ENCODE assay signal across 11 mouse cellular contexts in genomic region chr7:73421278-73422015, GRCm38 (mm10). TPM values are rescaled to one million over a fixed set of nuclear protein-coding genes. Genes with fewer than 3 reads are reported as not detected.
A peak's percentile ranks its signal among the peaks of the same experiment; 100 is the strongest.
DNase-seq lines count a peak whose midpoint lies in the region; ATAC-seq lines count a peak whose summit lies in the region.
"Had no signal": no experiment of that assay in that cellular context is flagged by ENCODE, and none has a peak within 500 bp of the region (broad histone marks: within the 10 kb centered on the region; RNA-seq: fewer than 3 reads in every experiment).

No protein-coding gene starts in this region.

- H3K27me3 ChIP-seq in forebrain, embryonic 14.5 days (replicated peaks; ENCODE audit: control insufficient read depth, insufficient read depth, low read length) = no peaks in the 10 kb centered on the region
- no peaks in the 10 kb centered on the region for H3K27me3 ChIP-seq in midbrain, embryonic 12.5 days

- no peak overlapping the region for H3K4me3 ChIP-seq in forebrain, embryonic 14.5 days (ENCODE audit: low read depth, low read length)
- H3K4me3 ChIP-seq in midbrain, embryonic 12.5 days = no peak overlapping the region

- peaks cover 11% of the 10 kb centered on the region for H3K4me1 ChIP-seq in forebrain, embryonic 14.5 days (ENCODE audit: control insufficient read depth, insufficient read depth, low read length)
- peaks cover 64% of the 10 kb centered on the region for H3K4me1 ChIP-seq in midbrain, embryonic 12.5 days

- peaks cover 41% of the 10 kb centered on the region for H3K36me3 ChIP-seq in forebrain, embryonic 14.5 days (ENCODE audit: control insufficient read depth, insufficient read depth, low read length)
- peaks cover 46% of the 10 kb centered on the region for H3K36me3 ChIP-seq in midbrain, embryonic 12.5 days

- no peak overlapping the region for H3K4me2 ChIP-seq in forebrain, embryonic 14.5 days (ENCODE audit: low read length)
- H3K4me2 ChIP-seq in midbrain, embryonic 12.5 days (replicated peaks) = no peak overlapping the region

- WGBS in forebrain, embryonic 14.5 days = 39% methylated on average over 9 of the region's 9 CpGs
- 66% methylated on average over 9 of the region's 9 CpGs for WGBS in midbrain, embryonic 12.5 days

- no peak overlapping the region for H3K9ac ChIP-seq in forebrain, embryonic 14.5 days (ENCODE audit: low read length)
- no peak overlapping the region for H3K9ac ChIP-seq in midbrain, embryonic 12.5 days (replicated peaks)

- peak; percentile 54 for DNase-seq in gastrocnemius, postnatal 25 days
- DNase-seq in gastrocnemius, postnatal 36 days = no peak
- peak; percentile 43 for DNase-seq in Muller cell, postnatal 12 days (ENCODE audit: inconsistent ontology term)
- peak; percentile 73 for DNase-seq in forebrain, embryonic 14.5 days (ENCODE audit: low spot score)
- no peak for DNase-seq in embryo, embryonic 11 days
- no peak for DNase-seq in frontal cortex, adult 2 months (ENCODE audit: extremely low spot score in 1 of 2, low spot score in 1 of 2)
- DNase-seq in left cerebral cortex, postnatal 14 days (ENCODE audit: low spot score in 2 of 2) = no peak
- DNase-seq: cerebellum, adult 8-10 months; heart, postnatal 4 days; thymus, postnatal 36 days had no signal

- peak overlapping the region; percentile 60; the same call in 1 of the 2 replicates for H3K27ac ChIP-seq in forebrain, embryonic 14.5 days (ENCODE audit: low read depth, low read length)
- H3K27ac ChIP-seq in midbrain, embryonic 12.5 days (replicated peaks) = peak overlapping the region; percentile 75

- no peaks in the 10 kb centered on the region for H3K9me3 ChIP-seq in forebrain, embryonic 14.5 days (replicated peaks; ENCODE audit: control insufficient read depth, low read length)
- H3K9me3 ChIP-seq in midbrain, embryonic 12.5 days = no peaks in the 10 kb centered on the region

- intact Hi-C loops in gastrocnemius, postnatal 36 days (cut with DNase I) = loop anchor here (2.0 to 5.0 kb wide), 3 partner anchors 44 to 1021 kb away; partner anchors contain the start of gene Rgma
- intact Hi-C loops in left cerebral cortex, postnatal 14 days (cut with DNase I) = loop anchor here (2.0 kb wide), 1 partner anchor 1021 kb away; no protein-coding TSS in a partner anchor

- ATAC-seq in forebrain, embryonic 14.5 days = peak; percentile 47; the same call in 1 of the 2 replicates
- ATAC-seq in midbrain, embryonic 12.5 days (ENCODE audit: low FRiP score, low read depth) = peak; percentile 11; the same call in 1 of the 2 replicates

RNA-seq across cellular contexts. Expression of gene Rgma, which starts 46.1 kb away (rescaled TPM):
- 10 to 100 TPM; 39.1 to 54.7 TPM for total RNA-seq in gastrocnemius, postnatal 25 days (2021)
- 10 to 100 TPM; 39.1 to 48.9 TPM for total RNA-seq in gastrocnemius, postnatal 36 days (2021)
- polyA plus RNA-seq in forebrain, embryonic 14.5 days (2014; fragmentation: Nextera tagmentation; extraction: Ambion mirVana) = 20.6 and 23.6 TPM in 2 replicates
- 55.7 and 62.9 TPM in 2 replicates for polyA plus RNA-seq in midbrain, embryonic 12.5 days (2016; fragmentation: Nextera tagmentation; extraction: Ambion mirVana)
- polyA plus RNA-seq in frontal cortex, adult 2 months (2012; rRNA removed) = 27.9 and 31.7 TPM in 2 replicates
- total RNA-seq in left cerebral cortex, postnatal 14 days (2021) = 100 to 1,000 TPM in 1 of 2 experiments, 10 to 100 TPM in 1; 84.6 to 103 TPM

Comparison
In these comparisons a context has a peak if more than half of its experiments do, and no peak if none do; other contexts are left out.
1. DNase-seq: peak in gastrocnemius, postnatal 25 days (single experiment), Muller cell, postnatal 12 days (single experiment) and forebrain, embryonic 14.5 days (single experiment); none in gastrocnemius, postnatal 36 days (0 of 2), embryo, embryonic 11 days (single experiment), frontal cortex, adult 2 months (0 of 2) and left cerebral cortex, postnatal 14 days (0 of 2).